ENCODE assay signal across 12 mouse cellular contexts in the genomic region with DNA sequence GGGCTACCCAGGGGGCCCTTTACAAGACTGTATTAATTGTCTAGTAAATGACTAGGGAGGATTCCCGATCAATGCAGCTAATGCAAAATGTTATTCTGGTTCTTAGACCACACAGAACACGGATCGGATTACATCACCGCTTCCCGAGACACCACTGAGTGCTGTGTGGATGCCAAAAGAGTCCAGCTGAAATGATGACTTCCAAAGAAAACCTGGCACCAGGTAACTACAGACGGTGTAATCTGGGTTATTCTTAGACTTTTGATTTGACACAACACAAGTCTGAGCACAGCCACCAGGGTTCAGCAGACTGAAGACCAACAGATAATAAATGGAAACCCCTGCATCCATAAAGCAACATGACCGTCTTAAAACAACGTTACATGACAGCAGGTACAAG.
DNase-seq lines count a peak whose midpoint lies in the region; ATAC-seq and TF ChIP-seq lines count a peak whose summit lies in the region.
"Had no signal": no experiment of that assay in that cellular context is flagged by ENCODE, and none has a peak within 500 bp of the region (broad histone marks: within the 10 kb centered on the region; RNA-seq: fewer than 3 reads in every experiment).

No protein-coding gene starts in this region.

- H3K4me2 ChIP-seq in midbrain, embryonic 14.5 days (ENCODE audit: low read length): no peak overlapping the region
- no peak overlapping the region for H3K4me2 ChIP-seq in intestine, embryonic 15.5 days (replicated peaks)
- H3K4me2 ChIP-seq: limb, embryonic 13.5 days; lung, embryonic 14.5 days; stomach, embryonic 15.5 days had no signal

- 0 out of 2 replicates have a peak overlapping the region, but pooled peaks have one; percentile 10 for H3K27ac ChIP-seq in midbrain, embryonic 14.5 days (replicated peaks; ENCODE audit: low read depth, low read length)
- H3K27ac ChIP-seq in intestine, embryonic 15.5 days: no peak overlapping the region
- H3K27ac ChIP-seq: limb, embryonic 13.5 days; stomach, embryonic 15.5 days had no signal

- H3K36me3 ChIP-seq in midbrain, embryonic 14.5 days (ENCODE audit: control insufficient read depth, insufficient read depth, low read length): no peaks in the 10 kb centered on the region
- H3K36me3 ChIP-seq in intestine, embryonic 15.5 days: no peaks in the 10 kb centered on the region
- H3K36me3 ChIP-seq: limb, embryonic 13.5 days; stomach, embryonic 15.5 days had no signal

- H3K27me3 ChIP-seq in midbrain, embryonic 14.5 days (ENCODE audit: control insufficient read depth, insufficient read depth, low read length): no peaks in the 10 kb centered on the region
- H3K27me3 ChIP-seq in intestine, embryonic 15.5 days (replicated peaks): no peaks in the 10 kb centered on the region
- H3K27me3 ChIP-seq: limb, embryonic 13.5 days; stomach, embryonic 15.5 days had no signal

- H3K9ac ChIP-seq in midbrain, embryonic 14.5 days (replicated peaks; ENCODE audit: low read length): no peak overlapping the region
- H3K9ac ChIP-seq in intestine, embryonic 15.5 days: no peak overlapping the region
- H3K9ac ChIP-seq: limb, embryonic 13.5 days; lung, embryonic 14.5 days; stomach, embryonic 15.5 days had no signal

- H3K4me3 ChIP-seq in midbrain, embryonic 14.5 days (replicated peaks; ENCODE audit: low read depth, low read length): no peak overlapping the region
- no peak overlapping the region for H3K4me3 ChIP-seq in intestine, embryonic 15.5 days (replicated peaks)
- H3K4me3 ChIP-seq: limb, embryonic 13.5 days; stomach, embryonic 15.5 days had no signal

- TF ChIP-seq CTCF in brain, embryonic 14.5 days (IDR thresholded peaks at IDR 0.05; ENCODE audit: borderline replicate concordance, extremely low read depth, insufficient read depth, insufficient read length): no peak

- TF ChIP-seq POLR2A in brain, embryonic 14.5 days (IDR thresholded peaks at IDR 0.05; ENCODE audit: borderline replicate concordance, extremely low read depth, insufficient read depth, insufficient read length, poor library complexity, severe bottlenecking): no peak

- peaks cover 10% of the 10 kb centered on the region; the same call in 1 of the 2 replicates for H3K4me1 ChIP-seq in midbrain, embryonic 14.5 days (ENCODE audit: control insufficient read depth, insufficient read depth, low read length)
- H3K4me1 ChIP-seq in intestine, embryonic 15.5 days (replicated peaks): no peaks in the 10 kb centered on the region
- H3K4me1 ChIP-seq: stomach, embryonic 15.5 days had no signal

- intact Hi-C loops in heart, postnatal 25 days (cut with DNase I): no loop called here

- H3K9me3 ChIP-seq in midbrain, embryonic 14.5 days (ENCODE audit: control insufficient read depth, low read length): no peaks in the 10 kb centered on the region
- no peaks in the 10 kb centered on the region for H3K9me3 ChIP-seq in intestine, embryonic 15.5 days
- H3K9me3 ChIP-seq: limb, embryonic 13.5 days; stomach, embryonic 15.5 days had no signal

- ATAC-seq in midbrain, embryonic 14.5 days (ENCODE audit: low FRiP score, low TSS enrichment): no peak; the same call in 1 of the 2 replicates
- no peak for ATAC-seq in intestine, embryonic 15.5 days

- DNase-seq in ZHBTc4 (ENCODE audit: low read depth, low spot score): peak; percentile 5
- DNase-seq in brain, embryonic 14.5 days (ENCODE audit: low read depth): peak; percentile 52
- DNase-seq in embryo, embryonic 10.5 days (ENCODE audit: low spot score): peak; percentile 13
- peak; percentile 39 for DNase-seq in midbrain, embryonic 14.5 days
- DNase-seq in spleen, postnatal 14 days (ENCODE audit: low spot score in 2 of 2): no peak
- DNase-seq in heart, postnatal 25 days (ENCODE audit: low spot score): no peak
- DNase-seq: gastrocnemius, postnatal 36 days; heart, postnatal 10 days; lung, embryonic 14.5 days had no signal

- WGBS in midbrain, embryonic 14.5 days: 44% methylated on average over 8 of the region's 8 CpGs
- 55% methylated on average over 8 of the region's 8 CpGs for WGBS in intestine, embryonic 15.5 days

Comparison
In these comparisons a context has a peak if more than half of its experiments do, and no peak if none do; other contexts are left out.
1. DNase-seq: peak in ZHBTc4 (single experiment), brain, embryonic 14.5 days (single experiment), embryo, embryonic 10.5 days (single experiment) and midbrain, embryonic 14.5 days (single experiment); none in spleen, postnatal 14 days (0 of 2) and heart, postnatal 25 days (single experiment).